Mouse (Mus musculus) bone marrow macrophage, adult 2 months (primary cell): Measurements from ENCODE around the gene Hck.

Source experiments
- CTCF ChIP-seq: IDR thresholded peaks from 2 replicates; pipeline ENCODE4 v1.5.1; 2012; ENCODE audit warnings: low read depth, mild to moderate bottlenecking, low read length, moderate library complexity
- POLR2A ChIP-seq: IDR thresholded peaks from 2 replicates; pipeline ENCODE4 v1.6.1; 2012; ENCODE audit warnings: mild to moderate bottlenecking, low read depth, low read length, borderline replicate concordance

GRCm38 (mm10) chr2:153111298-153111697, 3.0 kb downstream of the Hck start:
- TF ChIP-seq POLR2A (no peak), CTCF (no peak)
